ENCODE assay signal across 17 mouse cellular contexts in the genomic region with DNA sequence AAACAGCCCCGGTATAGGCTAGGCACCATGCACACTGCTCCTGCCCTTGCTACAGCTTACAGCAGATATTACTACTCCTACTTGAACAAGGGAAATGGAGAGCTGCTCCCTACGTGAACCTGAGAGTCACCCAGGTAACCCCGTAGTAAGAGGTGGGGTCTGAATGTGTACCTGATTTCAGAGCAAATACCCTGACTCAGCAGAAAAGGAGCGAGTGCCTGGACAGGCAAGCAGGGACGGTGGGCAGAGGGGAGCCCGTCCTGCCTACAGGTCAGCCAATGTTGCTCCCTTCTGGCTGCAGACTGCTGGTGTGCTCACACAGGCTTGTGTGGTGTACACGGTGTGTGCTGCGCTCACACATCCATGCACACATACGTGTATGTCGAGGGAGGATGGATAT. TPM values are rescaled to one million over a fixed set of nuclear protein-coding genes. Genes with fewer than 3 reads are reported as not detected.
A peak's percentile ranks its signal among the peaks of the same experiment; 100 is the strongest.
DNase-seq lines count a peak whose midpoint lies in the region; ATAC-seq and TF ChIP-seq lines count a peak whose summit lies in the region.
"Had no signal": no experiment of that assay in that cellular context is flagged by ENCODE, and none has a peak within 500 bp of the region (broad histone marks: within the 10 kb centered on the region; RNA-seq: fewer than 3 reads in every experiment).

No protein-coding gene starts in this region.

- DNase-seq in forebrain, embryonic 11.5 days (ENCODE audit: low spot score), result peak; percentile 39
- DNase-seq in limb, embryonic 11.5 days (ENCODE audit: low spot score), result no peak
- no peak for DNase-seq in limb, embryonic 10.5 days (ENCODE audit: low spot score)
- no peak for DNase-seq in CH12.LX (ENCODE audit: extremely low read depth)
- DNase-seq in thymus, postnatal 14 days, result no peak
- DNase-seq: adrenal gland, postnatal 25 days; kidney, adult 11 months; kidney, postnatal 14 days; liver, embryonic 13.5 days; lung, postnatal 36 days; thymus, adult 2 months had no signal

- 0 out of 2 replicates have a peak, but pooled peaks cover 2% of the 10 kb centered on the region for H3K4me1 ChIP-seq in forebrain, embryonic 11.5 days (replicated peaks; ENCODE audit: control insufficient read depth, insufficient read depth, low read length)
- H3K4me1 ChIP-seq in forebrain, embryonic 15.5 days, result peaks cover 27% of the 10 kb centered on the region
- H3K4me1 ChIP-seq in limb, embryonic 11.5 days (ENCODE audit: control insufficient read depth, insufficient read depth, low read length), result peaks cover 16% of the 10 kb centered on the region
- peaks cover 42% of the 10 kb centered on the region for H3K4me1 ChIP-seq in limb, embryonic 10.5 days
- H3K4me1 ChIP-seq in CH12.LX (ENCODE audit: control insufficient read depth in 1 of 2, insufficient read depth in 2 of 2), result peaks cover 9 to 56% of the 10 kb centered on the region in 2 experiments; a peak in 2 of 4 replicates
- peaks cover 52% of the 10 kb centered on the region for H3K4me1 ChIP-seq in limb, embryonic 12.5 days (replicated peaks)

- TF ChIP-seq CTCF in CH12.LX (conservative IDR thresholded peaks at IDR 0.05 in 1 of 2, IDR thresholded peaks at IDR 0.05 in 1 of 2; ENCODE audit: low read depth in 2 of 2, low read length in 2 of 2), result no peak

- no peak overlapping the region for H3K4me3 ChIP-seq in forebrain, embryonic 11.5 days (ENCODE audit: low read depth, low read length)
- H3K4me3 ChIP-seq in forebrain, embryonic 15.5 days, result no peak overlapping the region
- H3K4me3 ChIP-seq in limb, embryonic 11.5 days (ENCODE audit: low read depth, low read length), result no peak overlapping the region
- H3K4me3 ChIP-seq in limb, embryonic 10.5 days, result no peak overlapping the region
- no peak overlapping the region for H3K4me3 ChIP-seq in CH12.LX (replicated peaks in 1 of 3; ENCODE audit: low read depth in 2 of 3, low read length in 2 of 3, poor library complexity in 1 of 3)
- no peak overlapping the region for H3K4me3 ChIP-seq in limb, embryonic 12.5 days (replicated peaks)
- H3K4me3 ChIP-seq: erythroblast, embryonic 14.5 days; hindbrain, embryonic 10.5 days; liver, embryonic 13.5 days; stomach, embryonic 15.5 days had no signal

- no peak overlapping the region for H3K4me2 ChIP-seq in forebrain, embryonic 11.5 days (ENCODE audit: low read depth, low read length, severe bottlenecking)
- H3K4me2 ChIP-seq in forebrain, embryonic 15.5 days (replicated peaks), result no peak overlapping the region
- H3K4me2 ChIP-seq in limb, embryonic 11.5 days (ENCODE audit: low read depth, severe bottlenecking), result no peak overlapping the region
- no peak overlapping the region for H3K4me2 ChIP-seq in CH12.LX (ENCODE audit: insufficient read depth, low read depth, poor library complexity, severe bottlenecking)
- 0 out of 2 replicates have a peak overlapping the region, but pooled peaks have one; percentile 1 for H3K4me2 ChIP-seq in limb, embryonic 12.5 days
- H3K4me2 ChIP-seq: liver, embryonic 13.5 days; stomach, embryonic 15.5 days had no signal

- TF ChIP-seq RAD21 in CH12.LX (IDR thresholded peaks at IDR 0.05; ENCODE audit: low read depth, low read length), result no peak

- no peaks in the 10 kb centered on the region; the same call in none of the 2 replicates for H3K79me2 ChIP-seq in CH12.LX (replicated peaks; ENCODE audit: control insufficient read depth, extremely low read depth, insufficient read depth, poor library complexity, severe bottlenecking)

- no peak overlapping the region for H3K9ac ChIP-seq in forebrain, embryonic 11.5 days (ENCODE audit: low read length)
- no peak overlapping the region for H3K9ac ChIP-seq in forebrain, embryonic 15.5 days (replicated peaks)
- H3K9ac ChIP-seq in limb, embryonic 11.5 days (ENCODE audit: low read length), result no peak overlapping the region
- H3K9ac ChIP-seq in CH12.LX (ENCODE audit: insufficient read depth, low read depth), result no peak overlapping the region
- no peak overlapping the region for H3K9ac ChIP-seq in limb, embryonic 12.5 days (replicated peaks)
- H3K9ac ChIP-seq: liver, embryonic 13.5 days; stomach, embryonic 15.5 days had no signal

- TF ChIP-seq POLR2A in CH12.LX (IDR thresholded peaks at IDR 0.05; ENCODE audit: low read depth, low read length), result no peak

- peaks cover 2% of the 10 kb centered on the region; the same call in 1 of the 2 replicates for H3K36me3 ChIP-seq in forebrain, embryonic 11.5 days (ENCODE audit: control insufficient read depth, insufficient read depth, low read length)
- H3K36me3 ChIP-seq in forebrain, embryonic 15.5 days, result no peaks in the 10 kb centered on the region
- 0 out of 2 replicates have a peak, but pooled peaks cover 3% of the 10 kb centered on the region for H3K36me3 ChIP-seq in limb, embryonic 11.5 days (ENCODE audit: control insufficient read depth, insufficient read depth, low read length)
- peaks cover 49% of the 10 kb centered on the region for H3K36me3 ChIP-seq in limb, embryonic 10.5 days
- peaks cover 0 to 45% of the 10 kb centered on the region in 2 experiments for H3K36me3 ChIP-seq in CH12.LX (replicated peaks in 1 of 2; ENCODE audit: control insufficient read depth in 1 of 2, insufficient read depth in 1 of 2, low read length in 1 of 2)
- H3K36me3 ChIP-seq in limb, embryonic 12.5 days, result peaks cover 25% of the 10 kb centered on the region

- ATAC-seq in forebrain, embryonic 11.5 days (replicated peaks; ENCODE audit: low FRiP score), result no peak
- ATAC-seq in forebrain, embryonic 15.5 days (replicated peaks), result no peak
- peak; percentile 41; the same call in 1 of the 2 replicates for ATAC-seq in limb, embryonic 11.5 days (ENCODE audit: insufficient number of reproducible peaks, low FRiP score, low TSS enrichment, low read depth)
- ATAC-seq in limb, embryonic 12.5 days (ENCODE audit: insufficient number of reproducible peaks, insufficient read depth, low FRiP score, low TSS enrichment, low read depth), result no peak
- ATAC-seq: forebrain, embryonic 16.5 days had no signal

- TF ChIP-seq EP300 in CH12.LX (IDR thresholded peaks at IDR 0.05; ENCODE audit: low read length), result no peak

- H3K9me3 ChIP-seq in forebrain, embryonic 11.5 days (ENCODE audit: control insufficient read depth, low read length), result no peaks in the 10 kb centered on the region
- H3K9me3 ChIP-seq in forebrain, embryonic 15.5 days, result no peaks in the 10 kb centered on the region
- no peaks in the 10 kb centered on the region for H3K9me3 ChIP-seq in limb, embryonic 11.5 days (ENCODE audit: control insufficient read depth, low read length)
- no peaks in the 10 kb centered on the region for H3K9me3 ChIP-seq in limb, embryonic 10.5 days (replicated peaks)
- no peaks in the 10 kb centered on the region for H3K9me3 ChIP-seq in CH12.LX (replicated peaks; ENCODE audit: low read length)
- no peaks in the 10 kb centered on the region for H3K9me3 ChIP-seq in limb, embryonic 12.5 days
- H3K9me3 ChIP-seq: hindbrain, embryonic 10.5 days; liver, embryonic 13.5 days; stomach, embryonic 15.5 days had no signal

- dilution Hi-C loops in CH12.LX (cut with MboI; ENCODE audit: extremely low pct_ligation_motif_present, extremely low pct_unique_long_range_greater_than_20kb, low sequenced_read_pairs), result no loop called here

- H3K27me3 ChIP-seq in forebrain, embryonic 11.5 days (ENCODE audit: control insufficient read depth, insufficient read depth, low read length), result no peaks in the 10 kb centered on the region
- H3K27me3 ChIP-seq in forebrain, embryonic 15.5 days, result no peaks in the 10 kb centered on the region
- no peaks in the 10 kb centered on the region for H3K27me3 ChIP-seq in limb, embryonic 11.5 days (ENCODE audit: control insufficient read depth, insufficient read depth, low read length)
- H3K27me3 ChIP-seq in limb, embryonic 10.5 days (ENCODE audit: low read depth, poor library complexity, severe bottlenecking), result no peaks in the 10 kb centered on the region
- H3K27me3 ChIP-seq in CH12.LX (replicated peaks), result no peaks in the 10 kb centered on the region
- H3K27me3 ChIP-seq in limb, embryonic 12.5 days, result no peaks in the 10 kb centered on the region
- H3K27me3 ChIP-seq: liver, embryonic 13.5 days; stomach, embryonic 15.5 days had no signal

- H3K27ac ChIP-seq in forebrain, embryonic 11.5 days (ENCODE audit: low read depth, low read length), result no peak overlapping the region
- H3K27ac ChIP-seq in forebrain, embryonic 15.5 days (replicated peaks), result no peak overlapping the region
- H3K27ac ChIP-seq in limb, embryonic 11.5 days (replicated peaks; ENCODE audit: low read depth, low read length), result no peak overlapping the region
- H3K27ac ChIP-seq in limb, embryonic 10.5 days, result no peak overlapping the region; the same call in 1 of the 2 replicates
- H3K27ac ChIP-seq in CH12.LX (ENCODE audit: insufficient read depth, low read depth), result no peak overlapping the region
- 0 out of 2 replicates have a peak overlapping the region, but pooled peaks have one; percentile 35 for H3K27ac ChIP-seq in limb, embryonic 12.5 days
- H3K27ac ChIP-seq: hindbrain, embryonic 10.5 days; liver, embryonic 13.5 days had no signal

- in situ Hi-C loops in CH12.LX (cut with MboI; ENCODE audit: low pct_ligation_motif_present, low pct_unique_long_range_greater_than_20kb, low sequenced_read_pairs), result no loop called here

- WGBS in forebrain, embryonic 11.5 days, result 91% methylated on average over 10 of the region's 10 CpGs
- 90% methylated on average over 10 of the region's 10 CpGs for WGBS in forebrain, embryonic 15.5 days
- 87% methylated on average over 10 of the region's 10 CpGs for WGBS in limb, embryonic 11.5 days
- WGBS in limb, embryonic 10.5 days, result 87% methylated on average over 10 of the region's 10 CpGs
- WGBS in limb, embryonic 12.5 days, result 89% methylated on average over 10 of the region's 10 CpGs

TF ChIP-seq in CH12.LX, 34 proteins besides CTCF, POLR2A, EP300 and RAD21:
- TF ChIP-seq MAFK (IDR thresholded peaks at IDR 0.05; ENCODE audit: insufficient replicate concordance, low read length), result peak; percentile 44; the same call in 1 of the 2 replicates
- TF ChIP-seq CHD1 (IDR thresholded peaks at IDR 0.05; ENCODE audit: low read depth, low read length), result no peak

RNA-seq across cellular contexts. Expression of gene Snx18, which starts 20.7 kb away (rescaled TPM):
- polyA plus RNA-seq in forebrain, embryonic 11.5 days (2014; fragmentation: Nextera tagmentation; extraction: Ambion mirVana), result 18.7 and 21.1 TPM in 2 replicates
- 11.6 and 12.0 TPM in 2 replicates for polyA plus RNA-seq in forebrain, embryonic 15.5 days (2015; fragmentation: Nextera tagmentation; extraction: Ambion mirVana)
- 32.8 and 39.2 TPM in 2 replicates for polyA plus RNA-seq in limb, embryonic 11.5 days (2014; fragmentation: Nextera tagmentation; extraction: Ambion mirVana)
- polyA plus RNA-seq in limb, embryonic 10.5 days (2016; fragmentation: Nextera tagmentation; extraction: Ambion mirVana), result 21.6 and 22.5 TPM in 2 replicates
- total RNA-seq in CH12.LX (2012; rRNA removed) (9.1 and 9.5 TPM in 2 replicates), CH12.LX (2014; rRNA removed) (11.6 and 12.6 TPM in 2 replicates)
- 6.4 and 7.0 TPM in 2 replicates for polyA plus RNA-seq in CH12.LX (2012; ENCODE audit: insufficient read length, low read depth)
- polyA plus RNA-seq in limb, embryonic 12.5 days (2016; fragmentation: Nextera tagmentation; extraction: Ambion mirVana), result 40.6 and 41.5 TPM in 2 replicates
